8 mouse cellular contexts compared by ENCODE assay signal in genomic region chr4:87229224-87229959, GRCm38 (mm10). TPM values are rescaled to one million over a fixed set of nuclear protein-coding genes. Genes with fewer than 3 reads are reported as not detected.
A peak's percentile ranks its signal among the peaks of the same experiment; 100 is the strongest.
DNase-seq lines count a peak whose midpoint lies in the region; ATAC-seq lines count a peak whose summit lies in the region.

No protein-coding gene starts in this region.

- no peak overlapping the region for H3K27ac ChIP-seq in limb, embryonic 11.5 days (replicated peaks; ENCODE audit: low read depth, low read length)

- H3K36me3 ChIP-seq in limb, embryonic 11.5 days (ENCODE audit: control insufficient read depth, insufficient read depth, low read length), result no peaks in the 10 kb centered on the region

- peaks cover 9% of the 10 kb centered on the region for H3K27me3 ChIP-seq in limb, embryonic 11.5 days (ENCODE audit: control insufficient read depth, insufficient read depth, low read length)

- peak overlapping the region; percentile 81 for H3K4me2 ChIP-seq in limb, embryonic 11.5 days (ENCODE audit: low read depth, severe bottlenecking)

- H3K4me1 ChIP-seq in limb, embryonic 11.5 days (ENCODE audit: control insufficient read depth, insufficient read depth, low read length), result no peaks in the 10 kb centered on the region

- H3K9me3 ChIP-seq in limb, embryonic 11.5 days (ENCODE audit: control insufficient read depth, low read length), result no peaks in the 10 kb centered on the region

- no peak for DNase-seq in cerebellum, adult 9-10 months
- DNase-seq in right cerebral cortex, adult 2 months (ENCODE audit: low spot score in 2 of 2), result peak; percentile 38 to 50
- no peak for DNase-seq in right cerebral cortex, adult 18-20 months
- peak; percentile 36 for DNase-seq in limb, embryonic 11.5 days (ENCODE audit: low spot score)
- peak; percentile 4 for DNase-seq in retina, postnatal 7 days (ENCODE audit: low read depth, low spot score)
- DNase-seq in spleen, adult 12 weeks (ENCODE audit: low spot score), result no peak
- DNase-seq in lung, adult 18-20 months, result no peak

- peak; percentile 45; the same call in 1 of the 2 replicates for ATAC-seq in cerebellum, adult (ENCODE audit: insufficient number of reproducible peaks, low FRiP score, low TSS enrichment)
- ATAC-seq in limb, embryonic 11.5 days (ENCODE audit: insufficient number of reproducible peaks, low FRiP score, low TSS enrichment, low read depth), result no peak

- no peak overlapping the region; the same call in 1 of the 2 replicates for H3K9ac ChIP-seq in limb, embryonic 11.5 days (ENCODE audit: low read length)

- WGBS in limb, embryonic 11.5 days, result 13% methylated on average over 14 of the region's 14 CpGs

- H3K4me3 ChIP-seq in limb, embryonic 11.5 days (ENCODE audit: low read depth, low read length), result peak overlapping the region; percentile 49

RNA-seq across cellular contexts. Expression of gene Slc24a2, which starts 0.9 kb away (rescaled TPM):
- 0.01 TPM in 1 of 2 replicates, not detected in the other for polyA plus RNA-seq in limb, embryonic 11.5 days (2014; fragmentation: Nextera tagmentation; extraction: Ambion mirVana)

Comparison
In these comparisons a context has a peak if more than half of its experiments do, and no peak if none do; other contexts are left out.
1. DNase-seq: peak in right cerebral cortex, adult 2 months (2 of 2), limb, embryonic 11.5 days (single experiment) and retina, postnatal 7 days (single experiment); none in cerebellum, adult 9-10 months (single experiment), right cerebral cortex, adult 18-20 months (single experiment), spleen, adult 12 weeks (single experiment) and lung, adult 18-20 months (0 of 2).